Mouse (Mus musculus) adrenal gland, adult 18-20 months (tissue): Measurements from ENCODE around the gene Tecpr2. TPM values are rescaled to one million over a fixed set of nuclear protein-coding genes. Genes with fewer than 3 reads are reported as not detected.

Source experiments
- DNase-seq, 2 experiments: peaks; one replicate each; pipeline ENCODE4 v3.0.0; 2021 to 2022; ENCODE audit warnings: low spot score in 2 of 2
- total RNA-seq, 2 experiments: library from RNA; stranded (reverse); gene quantifications; 1 replicate in 1 of 2; 2 replicates in 1 of 2; pipeline ENCODE4 v1.2.3; 2021

The Tecpr2 gene
- total RNA-seq, 2 experiments from 2014 or later = 8.1 to 11.2 TPM

GRCm38 (mm10) chr12:111000956-111001355 lies 111.9 kb downstream of the Tecpr2 start:
- no peak for DNase-seq

DNA sequence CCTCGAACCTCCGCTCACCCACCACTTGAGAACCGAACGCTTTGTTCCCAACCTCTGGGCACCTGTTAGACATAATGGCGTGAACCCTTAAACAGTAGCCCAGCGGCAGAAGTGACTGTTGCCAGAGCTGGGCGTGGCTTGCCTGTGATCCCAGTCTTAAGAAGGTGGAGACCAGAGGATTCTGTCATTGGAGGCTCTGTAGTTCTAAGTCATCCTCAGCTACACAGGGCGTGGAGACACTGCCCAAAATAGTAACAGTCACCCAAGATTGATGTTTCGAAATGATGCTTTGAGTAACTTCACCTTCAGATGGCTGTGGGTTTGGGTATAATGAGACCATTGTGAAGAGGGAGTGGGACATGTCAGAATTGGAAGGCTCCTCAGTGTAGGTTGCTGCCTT lies 115.1 kb downstream of the Tecpr2 start:
- DNase-seq = no peak

GRCm38 (mm10) chr12:111005803-111006202 lies 116.7 kb downstream of the Tecpr2 start:
- DNase-seq = no peak

GRCm38 (mm10) chr12:111006339-111006738 lies 117.3 kb downstream of the Tecpr2 start:
- no peak for DNase-seq

GRCm38 (mm10) chr12:111007134-111008103 lies 118.4 kb downstream of the Tecpr2 start:
- DNase-seq = no peak

DNA sequence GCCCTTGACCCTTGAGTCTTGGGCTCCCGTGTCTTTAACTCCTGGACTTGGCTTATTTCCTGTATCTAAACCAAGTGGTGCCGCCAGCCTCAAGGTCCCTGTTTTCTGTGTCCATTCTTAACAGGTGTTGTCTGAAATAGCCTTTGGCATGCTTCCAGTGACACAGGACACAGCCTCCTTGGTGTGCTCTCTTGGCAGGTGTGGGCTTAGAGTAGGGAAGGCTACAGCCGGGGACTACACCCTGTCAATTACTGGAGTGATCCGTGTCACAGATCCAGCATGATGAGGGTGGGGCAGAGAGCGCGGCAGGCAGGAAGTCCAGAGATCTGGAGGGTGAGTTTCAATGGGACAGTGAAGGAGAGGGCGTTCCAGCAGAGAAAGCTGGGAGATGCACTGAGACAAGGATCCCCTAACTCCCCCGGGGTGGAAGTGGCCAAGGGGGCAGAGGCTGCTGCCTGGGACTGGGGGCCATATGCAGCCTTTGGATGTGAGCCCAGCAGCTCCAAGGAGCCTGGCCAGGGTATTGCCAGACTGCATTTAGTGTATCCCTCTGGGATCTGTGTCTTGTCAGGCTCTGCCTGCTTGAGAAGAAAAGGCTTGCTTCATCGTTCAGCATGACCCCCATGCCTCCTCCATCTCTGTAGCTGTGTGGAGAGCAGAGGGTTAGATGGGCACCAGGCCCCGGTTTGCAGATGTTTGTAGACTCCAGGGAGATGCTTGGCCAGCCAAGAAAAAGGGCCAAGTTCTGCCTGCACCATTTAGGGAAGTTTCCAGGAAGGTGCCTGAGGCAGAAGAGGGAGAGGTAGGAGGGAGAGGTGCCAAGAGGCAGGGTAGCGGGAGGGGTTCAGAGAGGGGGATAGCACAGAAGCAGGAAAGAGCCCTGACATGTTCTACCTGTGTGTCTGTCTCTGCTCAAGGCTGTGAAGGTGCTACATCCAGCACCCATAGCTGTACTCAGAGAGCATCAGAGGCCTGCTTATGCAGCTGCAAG lies 119.7 kb downstream of the Tecpr2 start:
- DNase-seq = no peak

- no peak for DNase-seq
These were observed 120.7 kb downstream of the Tecpr2 start for GRCm38 (mm10) chr12:111009615-111010257.

DNA sequence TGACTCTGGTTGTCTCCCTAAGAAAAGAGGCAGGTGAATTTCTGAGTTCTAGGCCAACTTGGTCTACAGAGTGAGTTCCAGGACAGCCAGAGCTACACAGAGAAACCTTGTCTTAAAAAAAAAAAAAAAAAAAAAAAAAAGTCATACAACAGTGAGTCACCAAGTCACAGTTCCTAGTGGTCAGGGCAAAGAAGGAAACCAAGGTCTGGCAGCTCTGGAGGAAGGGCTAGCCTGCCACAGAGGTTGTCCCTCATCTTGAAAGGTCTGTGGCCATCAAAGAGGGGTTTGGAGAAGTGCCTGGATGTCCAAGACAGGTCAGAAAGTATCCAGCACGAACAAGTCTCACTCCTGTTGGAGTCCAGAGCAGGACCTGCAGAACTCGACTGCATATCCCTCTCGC lies 127.7 kb downstream of the Tecpr2 start:
- DNase-seq = no peak

- DNase-seq = no peak
These were observed 129.0 kb downstream of the Tecpr2 start for GRCm38 (mm10) chr12:111018068-111018467.

- no peak for DNase-seq
These were observed 130.0 kb downstream of the Tecpr2 start for GRCm38 (mm10) chr12:111019086-111019485.

DNA sequence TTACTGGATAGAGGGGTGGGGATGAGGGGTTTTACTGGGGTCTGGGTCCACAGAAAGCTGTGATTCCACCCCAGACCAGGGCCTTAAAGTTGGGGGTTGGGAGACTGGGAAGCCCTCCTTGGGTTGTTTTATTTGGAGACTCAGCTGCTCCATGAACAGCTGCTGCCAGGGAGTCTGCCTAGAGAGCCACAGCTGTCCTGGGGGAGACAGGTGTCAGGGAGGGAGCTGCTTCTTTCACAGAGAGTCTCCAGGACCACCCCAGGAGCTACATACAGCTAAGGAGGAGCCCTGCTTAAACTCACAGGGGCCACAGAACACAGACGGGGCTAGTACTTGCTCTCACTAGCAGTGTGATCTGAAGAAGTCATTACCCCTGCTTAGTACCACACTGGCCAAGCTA lies 132.1 kb downstream of the Tecpr2 start:
- DNase-seq = no peak

DNA sequence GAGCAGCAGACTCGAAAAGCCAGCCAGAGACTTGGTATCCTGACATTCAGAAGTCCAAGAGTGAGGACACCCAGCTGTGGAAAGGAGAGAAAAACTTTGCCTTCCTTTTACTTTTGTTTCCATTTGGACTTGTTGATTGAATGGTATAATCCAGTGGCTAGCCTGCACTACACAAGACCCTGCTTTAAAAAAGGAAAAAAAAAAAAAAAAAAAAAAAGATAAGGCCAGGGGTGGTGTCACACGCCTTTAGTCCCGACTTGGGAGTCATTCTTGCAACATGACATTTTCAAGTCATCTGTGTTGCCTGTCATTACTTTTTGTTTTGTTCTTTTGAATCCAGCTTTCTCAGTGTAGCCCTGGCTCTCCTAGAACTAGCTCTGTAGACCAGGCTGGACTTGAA lies 132.5 kb downstream of the Tecpr2 start:
- no peak for DNase-seq

Other genes with a start within 250 kb of the Tecpr2 start
- gene 1700001K19Rik, start 206.6 kb upstream of the Tecpr2 start, total RNA-seq = not detected
- 1,000 to 10,000 TPM; 1,046 to 1,696 TPM for gene Hsp90aa1, start 186.5 kb upstream of the Tecpr2 start, total RNA-seq
- 10 to 100 TPM; 42.9 to 49.5 TPM for gene Wdr20, start 151.3 kb upstream of the Tecpr2 start, total RNA-seq
- gene Mok, start 48.3 kb upstream of the Tecpr2 start, total RNA-seq = 1 to 10 TPM in 1 of 2 experiments, under 1 TPM in 1; 0.86 to 1.2 TPM
- gene Zfp839, start 39.0 kb upstream of the Tecpr2 start, total RNA-seq = 10 to 100 TPM; 12.6 to 13.4 TPM
- 10 to 100 TPM; 36.2 to 40.4 TPM for gene Cinp, start 119 bp upstream of the Tecpr2 start, total RNA-seq
- gene Ankrd9, start 89.8 kb downstream of the Tecpr2 start, total RNA-seq = 10 to 100 TPM; 29.7 to 39.8 TPM
- gene Rcor1, start 150.1 kb downstream of the Tecpr2 start, total RNA-seq = 10 to 100 TPM; 53.5 to 58.5 TPM